Comparison of ENCODE assay signal across 9 mouse cellular contexts in genomic region chr10:121309123-121309655, GRCm38 (mm10). TPM values are rescaled to one million over a fixed set of nuclear protein-coding genes. Genes with fewer than 3 reads are reported as not detected.
DNase-seq lines count a peak whose midpoint lies in the region; ATAC-seq and TF ChIP-seq lines count a peak whose summit lies in the region.
"Had no signal": no experiment of that assay in that cellular context is flagged by ENCODE, and none has a peak within 500 bp of the region (broad histone marks: within the 10 kb centered on the region; RNA-seq: fewer than 3 reads in every experiment).

No protein-coding gene starts in this region.

- H3K4me3 ChIP-seq in heart, postnatal 0 days (ENCODE audit: low read depth, low read length) = no peak overlapping the region; the same call in 1 of the 2 replicates
- peak overlapping the region; percentile 82 for H3K4me3 ChIP-seq in forebrain, postnatal 0 days (ENCODE audit: low read depth, low read length)

- 39% methylated on average over 11 of the region's 11 CpGs for WGBS in heart, postnatal 0 days
- 18% methylated on average over 11 of the region's 11 CpGs for WGBS in forebrain, postnatal 0 days

- no peak for TF ChIP-seq CTCF in heart, postnatal 0 days (IDR thresholded peaks at IDR 0.05; ENCODE audit: low read depth)
- TF ChIP-seq CTCF in forebrain, postnatal 0 days (IDR thresholded peaks at IDR 0.05; ENCODE audit: low read depth) = no peak

- peaks cover 6% of the 10 kb centered on the region; the same call in 1 of the 2 replicates for H3K4me1 ChIP-seq in heart, postnatal 0 days (ENCODE audit: control insufficient read depth, insufficient read depth)
- H3K4me1 ChIP-seq in forebrain, postnatal 0 days (ENCODE audit: insufficient read depth) = no peaks in the 10 kb centered on the region

- H3K4me2 ChIP-seq in heart, postnatal 0 days (ENCODE audit: low read depth, low read length) = peak overlapping the region; percentile 92; the same call in 1 of the 2 replicates
- H3K4me2 ChIP-seq in forebrain, postnatal 0 days (ENCODE audit: low read depth) = peak overlapping the region; percentile 89

- intact Hi-C loops in heart, postnatal 25 days (cut with DNase I) = no loop called here

- peaks cover 41% of the 10 kb centered on the region for H3K27me3 ChIP-seq in heart, postnatal 0 days (ENCODE audit: control insufficient read depth, insufficient read depth, low read length)
- H3K27me3 ChIP-seq in forebrain, postnatal 0 days (ENCODE audit: insufficient read depth, low read length) = no peaks in the 10 kb centered on the region

- H3K36me3 ChIP-seq in heart, postnatal 0 days (replicated peaks; ENCODE audit: control insufficient read depth, insufficient read depth, low read length) = no peaks in the 10 kb centered on the region
- no peaks in the 10 kb centered on the region for H3K36me3 ChIP-seq in forebrain, postnatal 0 days (ENCODE audit: insufficient read depth)

- no peak for TF ChIP-seq EP300 in heart, postnatal 0 days (IDR thresholded peaks at IDR 0.05; ENCODE audit: low read depth)

- H3K27ac ChIP-seq in heart, postnatal 0 days (ENCODE audit: low read depth) = no peak overlapping the region
- H3K27ac ChIP-seq in forebrain, postnatal 0 days (ENCODE audit: low read depth, low read length) = no peak overlapping the region

- no peak overlapping the region for H3K9ac ChIP-seq in heart, postnatal 0 days (replicated peaks; ENCODE audit: low read depth, low read length)
- peak overlapping the region; percentile 87 for H3K9ac ChIP-seq in forebrain, postnatal 0 days

- no peak for ATAC-seq in heart, postnatal 0 days (ENCODE audit: insufficient read depth, low read depth)
- ATAC-seq in forebrain, postnatal 0 days = no peak
- ATAC-seq in megakaryocyte-erythroid progenitor cell, adult 5-6 weeks (replicated peaks; ENCODE audit: low FRiP score, low TSS enrichment, poor library complexity, severe bottlenecking) = peak; percentile 40; the same call in 1 of the 2 replicates

- no peak for DNase-seq in heart, postnatal 0 days (ENCODE audit: low spot score)
- no peak for DNase-seq in heart, postnatal 25 days (ENCODE audit: low spot score)
- peak; percentile 57 for DNase-seq in NIH3T3 (ENCODE audit: low read depth)
- peak; percentile 22 for DNase-seq in forebrain, postnatal 0 days
- no peak for DNase-seq in right cerebral cortex, postnatal 25 days
- no peak for DNase-seq in layer of hippocampus, postnatal 25 days (ENCODE audit: extremely low spot score in 1 of 2, low spot score in 1 of 2)
- DNase-seq in adrenal gland, adult (ENCODE audit: inconsistent age in 2 of 2, low spot score in 1 of 2) = no peak
- DNase-seq: left cerebral cortex, postnatal 4 days had no signal

- H3K9me3 ChIP-seq in heart, postnatal 0 days (replicated peaks; ENCODE audit: control insufficient read depth, low read length) = no peaks in the 10 kb centered on the region
- no peaks in the 10 kb centered on the region for H3K9me3 ChIP-seq in forebrain, postnatal 0 days (ENCODE audit: low read length)

RNA-seq across cellular contexts. Expression of gene Tbc1d30, which starts 41.9 kb away (rescaled TPM):
- total RNA-seq in heart, postnatal 0 days (2014; rRNA removed; ENCODE audit: low replicate concordance) = 0.58 and 14.7 TPM in 2 replicates
- 1.1 and 1.2 TPM in 2 replicates for polyA plus RNA-seq in heart, postnatal 0 days (2015; fragmentation: Nextera tagmentation; extraction: Ambion mirVana)
- 1 to 10 TPM; 2.0 to 3.0 TPM for total RNA-seq in heart, postnatal 25 days (2021)
- total RNA-seq in forebrain, postnatal 0 days (2014; rRNA removed) = 34.7 and 36.0 TPM in 2 replicates
- polyA plus RNA-seq in forebrain, postnatal 0 days (2015; fragmentation: Nextera tagmentation; extraction: Ambion mirVana) = 5.6 and 7.5 TPM in 2 replicates
- total RNA-seq in megakaryocyte-erythroid progenitor cell, adult 5-6 weeks (2014; fragmentation: Nextera tagmentation) = 0.57 TPM in 1 of 2 replicates, not detected in the other
- total RNA-seq in megakaryocyte-erythroid progenitor cell, adult 5-6 weeks (2017) = 0.57 TPM in 1 of 2 replicates, not detected in the other
- 10 to 100 TPM; 40.7 to 41.3 TPM for total RNA-seq in layer of hippocampus, postnatal 25 days (2021)

RNA-seq across cellular contexts. Expression of gene Gns, which starts 55.7 kb away (rescaled TPM):
- 50.4 and 57.5 TPM in 2 replicates for total RNA-seq in heart, postnatal 0 days (2014; rRNA removed; ENCODE audit: low replicate concordance)
- polyA plus RNA-seq in heart, postnatal 0 days (2015; fragmentation: Nextera tagmentation; extraction: Ambion mirVana) = 25.2 and 26.1 TPM in 2 replicates
- 10 to 100 TPM; 67.8 to 72.4 TPM for total RNA-seq in heart, postnatal 25 days (2021)
- 44.7 and 67.8 TPM in 2 replicates for total RNA-seq in forebrain, postnatal 0 days (2014; rRNA removed)
- 31.4 and 40.4 TPM in 2 replicates for polyA plus RNA-seq in forebrain, postnatal 0 days (2015; fragmentation: Nextera tagmentation; extraction: Ambion mirVana)
- total RNA-seq in megakaryocyte-erythroid progenitor cell, adult 5-6 weeks (2014; fragmentation: Nextera tagmentation) = 21.9 and 33.9 TPM in 2 replicates
- 17.3 and 23.7 TPM in 2 replicates for total RNA-seq in megakaryocyte-erythroid progenitor cell, adult 5-6 weeks (2017)
- total RNA-seq in layer of hippocampus, postnatal 25 days (2021) = 10 to 100 TPM; 74.7 to 78.3 TPM

Comparison
In these comparisons a context has a peak if more than half of its experiments do, and no peak if none do; other contexts are left out.
1. DNase-seq: peak in NIH3T3 (single experiment) and forebrain, postnatal 0 days (single experiment); none in heart, postnatal 0 days (single experiment), heart, postnatal 25 days (single experiment), right cerebral cortex, postnatal 25 days (single experiment), layer of hippocampus, postnatal 25 days (0 of 2) and adrenal gland, adult (0 of 2).